Mouse (Mus musculus) stomach, postnatal 0 days (tissue): ENCODE measurements around the gene Kitl.

Experiments
- CTCF ChIP-seq: IDR thresholded peaks from 2 replicates; pipeline ENCODE4 v1.5.1; 2016; ENCODE audit warnings: antibody characterized with exemption, low read depth, mild to moderate bottlenecking, moderate library complexity
- EP300 ChIP-seq: optimal IDR thresholded peaks from 2 replicates; pipeline ENCODE3; 2016; ENCODE audit warnings: antibody characterized with exemption

DNA sequence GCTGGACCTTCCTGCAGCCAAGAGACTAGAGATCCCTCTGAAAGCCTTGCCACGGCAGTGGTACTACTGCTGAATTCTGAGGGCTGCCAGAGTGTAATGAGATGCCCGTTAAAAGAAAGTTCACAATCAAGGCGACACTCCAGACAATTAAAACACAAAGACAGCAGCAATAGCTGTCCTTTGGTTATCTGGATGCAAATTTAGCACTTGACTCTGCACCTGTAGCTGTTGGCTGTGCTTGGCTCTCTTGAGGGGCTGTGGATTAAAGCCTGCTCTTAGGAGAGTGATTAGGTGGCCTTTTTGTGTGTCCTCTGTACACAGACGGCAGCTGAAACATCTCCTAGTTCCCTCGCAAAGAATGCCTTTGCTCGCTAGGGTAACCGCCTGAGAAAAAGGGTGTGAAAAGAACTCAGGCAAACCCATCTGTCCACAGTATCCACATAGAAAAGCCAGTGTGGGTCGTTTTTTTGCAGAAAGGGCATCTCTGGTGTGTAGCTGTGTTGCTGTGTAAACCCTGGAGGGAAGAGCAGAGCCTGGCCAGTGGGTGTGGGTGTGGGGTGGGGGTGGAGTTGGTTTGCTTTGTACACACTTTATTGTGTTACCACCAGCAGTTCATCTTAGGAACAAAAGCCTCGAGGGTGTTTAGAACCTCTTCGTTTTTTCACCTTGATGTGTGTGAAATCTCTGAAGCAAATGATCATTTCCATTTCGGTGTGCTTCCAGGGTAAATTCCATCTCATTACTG lies 6.8 kb downstream of the Kitl start:
- no peak for TF ChIP-seq CTCF
- TF ChIP-seq EP300: no peak
